Mouse (Mus musculus): Measurements from ENCODE around the gene Foxp2. TPM values are rescaled to one million over a fixed set of nuclear protein-coding genes. Genes with fewer than 3 reads are reported as not detected.

Gene Foxp2
- polyA plus RNA-seq, 1 experiment, result 5.1 TPM

GRCm38 (mm10) chr6:15321551-15321974 is 420.4 kb downstream of the Foxp2 start:
- TF ChIP-seq CTCF (IDR thresholded peaks at IDR 0.05; ENCODE audit: borderline replicate concordance, insufficient read depth, low read depth, low read length) (no peak), POLR2A (IDR thresholded peaks at IDR 0.05; ENCODE audit: borderline replicate concordance, insufficient read depth, low read length) (no peak)
- no peaks in the 10 kb centered on the region for H3K4me1 ChIP-seq (ENCODE audit: control insufficient read depth, insufficient read depth, low read length)
- 30% methylated on average over 2 of the region's 2 CpGs for WGBS
- H3K4me3 ChIP-seq (replicated peaks; ENCODE audit: insufficient read depth, low read depth, low read length), result no peak overlapping the region
- DNase-seq, result no peak
- no peak overlapping the region for H3K27ac ChIP-seq (ENCODE audit: insufficient read depth, low read length)
- H3K27me3 ChIP-seq (ENCODE audit: control insufficient read depth, insufficient read depth, low read length), result no peaks in the 10 kb centered on the region

- TF ChIP-seq POLR2A (IDR thresholded peaks at IDR 0.05; ENCODE audit: borderline replicate concordance, insufficient read depth, low read length), result no peak
- TF ChIP-seq CTCF (IDR thresholded peaks at IDR 0.05; ENCODE audit: borderline replicate concordance, insufficient read depth, low read depth, low read length), result no peak
- H3K4me3 ChIP-seq (replicated peaks; ENCODE audit: insufficient read depth, low read depth, low read length), result no peak overlapping the region
- no peaks in the 10 kb centered on the region for H3K27me3 ChIP-seq (ENCODE audit: control insufficient read depth, insufficient read depth, low read length)
- no peak overlapping the region for H3K27ac ChIP-seq (ENCODE audit: insufficient read depth, low read length)
- H3K4me1 ChIP-seq (ENCODE audit: control insufficient read depth, insufficient read depth, low read length), result no peaks in the 10 kb centered on the region
- DNase-seq, result no peak
Observed at GRCm38 (mm10) chr6:15323099-15323498, 421.9 kb downstream of the Foxp2 start.

GRCm38 (mm10) chr6:15347705-15348104 is 446.6 kb downstream of the Foxp2 start:
- Histone ChIP-seq H3K27ac (ENCODE audit: insufficient read depth, low read length) (no peak overlapping the region), H3K27me3 (ENCODE audit: control insufficient read depth, insufficient read depth, low read length) (no peaks in the 10 kb centered on the region), H3K4me3 (replicated peaks; ENCODE audit: insufficient read depth, low read depth, low read length) (no peak overlapping the region), H3K4me1 (ENCODE audit: control insufficient read depth, insufficient read depth, low read length) (no peaks in the 10 kb centered on the region)
- no peak for DNase-seq
- no peak for TF ChIP-seq CTCF (IDR thresholded peaks at IDR 0.05; ENCODE audit: borderline replicate concordance, insufficient read depth, low read depth, low read length)
- 16% methylated on average over 3 of the region's 3 CpGs for WGBS

DNA sequence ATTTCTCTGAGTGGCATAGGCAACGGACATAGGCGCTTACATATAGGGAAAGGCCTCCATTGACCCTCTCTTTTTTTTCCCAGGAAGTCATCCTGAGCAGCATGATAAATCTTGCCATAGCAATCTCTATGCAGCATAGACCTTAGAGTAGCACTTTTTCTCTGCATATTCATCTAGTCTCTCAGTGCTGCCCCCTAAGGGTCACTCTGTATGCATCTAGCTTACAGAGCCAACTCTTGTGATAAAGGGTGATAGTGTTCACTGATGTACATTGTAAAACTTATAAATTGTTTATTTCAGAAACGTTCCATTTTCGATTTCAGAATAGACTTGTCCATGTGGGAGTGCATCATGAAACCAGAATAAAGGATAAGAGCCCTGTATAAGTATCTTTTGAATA is 454.7 kb downstream of the Foxp2 start:
- WGBS, result 85% methylated on average over 4 of the region's 4 CpGs
- no peak overlapping the region for H3K27ac ChIP-seq (ENCODE audit: insufficient read depth, low read length)
- no peak for TF ChIP-seq CTCF (IDR thresholded peaks at IDR 0.05; ENCODE audit: borderline replicate concordance, insufficient read depth, low read depth, low read length)
- no peak for TF ChIP-seq POLR2A (IDR thresholded peaks at IDR 0.05; ENCODE audit: borderline replicate concordance, insufficient read depth, low read length)
- no peak for DNase-seq
- H3K4me3 ChIP-seq (replicated peaks; ENCODE audit: insufficient read depth, low read depth, low read length), result no peak overlapping the region
- H3K27me3 ChIP-seq (ENCODE audit: control insufficient read depth, insufficient read depth, low read length), result no peaks in the 10 kb centered on the region
- no peaks in the 10 kb centered on the region for H3K4me1 ChIP-seq (ENCODE audit: control insufficient read depth, insufficient read depth, low read length)

DNA sequence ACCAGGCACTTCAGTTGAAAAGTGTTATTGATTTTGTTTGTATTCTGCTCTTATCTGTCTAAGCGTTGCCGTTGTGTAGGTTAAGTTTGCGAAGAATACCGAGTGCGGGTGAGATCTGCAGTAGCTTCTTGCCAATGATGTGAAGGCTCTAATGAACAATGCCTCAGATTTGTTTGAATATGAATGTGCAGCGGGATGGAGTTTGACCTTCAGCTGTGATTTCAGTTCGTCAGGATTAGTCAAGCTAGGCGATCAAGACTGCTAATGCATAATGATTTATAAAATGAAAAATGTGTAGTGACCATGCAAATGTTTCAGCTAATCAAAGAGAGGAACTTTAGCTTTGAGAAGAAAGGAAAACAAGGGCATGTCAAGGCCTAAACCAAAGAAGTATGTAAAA is 469.1 kb downstream of the Foxp2 start:
- 40% methylated on average over 8 of the region's 8 CpGs for WGBS
- Histone ChIP-seq H3K27ac (ENCODE audit: insufficient read depth, low read length) (no peak overlapping the region), H3K4me1 (ENCODE audit: control insufficient read depth, insufficient read depth, low read length) (no peaks in the 10 kb centered on the region), H3K27me3 (ENCODE audit: control insufficient read depth, insufficient read depth, low read length) (no peaks in the 10 kb centered on the region), H3K4me3 (replicated peaks; ENCODE audit: insufficient read depth, low read depth, low read length) (no peak overlapping the region)
- TF ChIP-seq CTCF (IDR thresholded peaks at IDR 0.05; ENCODE audit: borderline replicate concordance, insufficient read depth, low read depth, low read length), result no peak
- TF ChIP-seq POLR2A (IDR thresholded peaks at IDR 0.05; ENCODE audit: borderline replicate concordance, insufficient read depth, low read length), result no peak
- no peak for DNase-seq

DNA sequence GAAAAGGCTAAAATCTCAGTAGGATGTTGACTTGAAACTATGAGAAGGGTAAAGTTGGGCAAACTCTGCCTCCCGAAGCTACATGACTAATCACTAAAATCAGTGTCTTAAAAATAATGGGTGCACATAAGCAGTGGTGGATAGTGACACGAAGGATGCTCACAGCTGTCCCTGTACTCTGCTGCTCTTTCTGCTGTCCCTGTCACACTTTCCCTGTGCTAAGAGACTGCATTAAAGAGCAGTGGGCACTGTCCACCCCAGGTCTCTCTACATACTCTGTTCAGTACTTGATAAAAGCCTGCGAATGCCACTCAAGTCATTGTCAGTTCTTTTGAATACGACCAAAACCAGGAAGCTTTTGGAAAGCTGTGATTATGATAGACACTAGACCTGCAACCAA is 469.7 kb downstream of the Foxp2 start:
- Histone ChIP-seq H3K4me1 (ENCODE audit: control insufficient read depth, insufficient read depth, low read length) (no peaks in the 10 kb centered on the region), H3K27ac (ENCODE audit: insufficient read depth, low read length) (no peak overlapping the region), H3K27me3 (ENCODE audit: control insufficient read depth, insufficient read depth, low read length) (no peaks in the 10 kb centered on the region), H3K4me3 (replicated peaks; ENCODE audit: insufficient read depth, low read depth, low read length) (no peak overlapping the region)
- 67% methylated on average over 4 of the region's 4 CpGs for WGBS
- no peak for DNase-seq
- TF ChIP-seq CTCF (IDR thresholded peaks at IDR 0.05; ENCODE audit: borderline replicate concordance, insufficient read depth, low read depth, low read length), result no peak

DNA sequence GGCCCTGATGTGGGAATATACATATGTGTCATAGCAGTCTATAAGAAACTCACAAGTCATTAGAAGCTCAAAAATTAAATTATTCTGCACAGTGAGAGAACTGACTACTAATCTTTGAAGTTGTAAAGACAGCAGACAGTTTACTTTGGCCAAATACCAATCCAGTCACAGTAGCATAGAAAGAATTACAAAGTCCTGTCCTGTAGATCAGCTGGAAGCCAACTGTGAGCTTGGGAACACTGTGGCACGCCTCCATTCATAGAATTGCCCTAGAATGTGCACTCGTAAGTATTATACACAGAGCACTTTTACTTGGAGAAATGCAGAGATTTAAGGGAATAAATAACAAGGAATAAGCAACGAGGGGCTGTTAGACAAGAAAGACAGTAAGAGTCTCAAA is 472.5 kb downstream of the Foxp2 start:
- no peaks in the 10 kb centered on the region for H3K27me3 ChIP-seq (ENCODE audit: control insufficient read depth, insufficient read depth, low read length)
- WGBS, result 28% methylated on average over 3 of the region's 3 CpGs
- no peaks in the 10 kb centered on the region for H3K4me1 ChIP-seq (ENCODE audit: control insufficient read depth, insufficient read depth, low read length)
- DNase-seq, result no peak
- no peak overlapping the region for H3K27ac ChIP-seq (ENCODE audit: insufficient read depth, low read length)
- TF ChIP-seq POLR2A (IDR thresholded peaks at IDR 0.05; ENCODE audit: borderline replicate concordance, insufficient read depth, low read length), result no peak
- no peak for TF ChIP-seq CTCF (IDR thresholded peaks at IDR 0.05; ENCODE audit: borderline replicate concordance, insufficient read depth, low read depth, low read length)
- no peak overlapping the region for H3K4me3 ChIP-seq (replicated peaks; ENCODE audit: insufficient read depth, low read depth, low read length)

DNA sequence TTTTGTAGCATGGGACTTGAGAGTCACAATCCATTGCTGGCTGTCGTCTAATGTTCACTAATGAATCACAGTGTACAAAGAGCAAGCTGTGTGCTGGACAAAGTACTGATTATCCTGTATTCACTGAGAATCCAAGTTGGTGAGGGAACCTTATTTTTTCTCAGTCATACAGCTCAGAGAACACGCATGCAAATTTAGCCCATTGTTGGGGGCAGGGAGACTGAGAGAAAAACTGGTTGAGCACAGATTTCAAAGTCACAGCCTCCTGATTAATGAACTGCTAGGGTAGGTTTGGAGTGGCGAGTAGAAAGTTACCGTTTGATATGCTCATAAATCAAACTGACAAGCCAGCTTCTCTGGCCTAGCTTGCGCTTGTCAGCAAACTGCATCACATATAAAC is 477.1 kb downstream of the Foxp2 start:
- Histone ChIP-seq H3K4me1 (ENCODE audit: control insufficient read depth, insufficient read depth, low read length) (no peaks in the 10 kb centered on the region), H3K27me3 (ENCODE audit: control insufficient read depth, insufficient read depth, low read length) (no peaks in the 10 kb centered on the region), H3K4me3 (replicated peaks; ENCODE audit: insufficient read depth, low read depth, low read length) (no peak overlapping the region), H3K27ac (ENCODE audit: insufficient read depth, low read length) (no peak overlapping the region)
- no peak for DNase-seq
- 48% methylated on average over 5 of the region's 5 CpGs for WGBS
- TF ChIP-seq POLR2A (IDR thresholded peaks at IDR 0.05; ENCODE audit: borderline replicate concordance, insufficient read depth, low read length) (no peak), CTCF (IDR thresholded peaks at IDR 0.05; ENCODE audit: borderline replicate concordance, insufficient read depth, low read depth, low read length) (no peak)

DNA sequence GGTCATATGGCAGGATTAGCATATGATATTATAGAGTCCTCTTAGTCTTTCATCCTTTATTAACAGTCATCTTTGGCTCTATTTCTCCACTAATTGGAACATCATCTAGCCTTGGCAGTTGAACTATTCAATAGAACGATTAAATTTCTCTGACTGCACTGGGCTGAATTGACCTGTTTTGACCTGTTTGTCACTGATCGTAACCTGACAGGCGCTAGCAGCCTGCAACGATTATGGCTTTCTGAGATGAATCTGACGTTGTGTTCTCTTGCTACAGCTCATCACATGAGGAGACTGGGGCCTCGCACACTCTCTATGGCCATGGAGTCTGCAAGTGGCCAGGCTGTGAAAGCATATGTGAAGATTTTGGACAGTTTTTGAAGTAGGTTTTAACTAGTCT is 495.3 kb downstream of the Foxp2 start:
- DNase-seq, result no peak
- Histone ChIP-seq H3K27me3 (ENCODE audit: control insufficient read depth, insufficient read depth, low read length) (no peaks in the 10 kb centered on the region), H3K4me3 (replicated peaks; ENCODE audit: insufficient read depth, low read depth, low read length) (no peak overlapping the region), H3K4me1 (ENCODE audit: control insufficient read depth, insufficient read depth, low read length) (no peaks in the 10 kb centered on the region), H3K27ac (ENCODE audit: insufficient read depth, low read length) (no peak overlapping the region)
- no peak for TF ChIP-seq POLR2A (IDR thresholded peaks at IDR 0.05; ENCODE audit: borderline replicate concordance, insufficient read depth, low read length)
- no peak for TF ChIP-seq CTCF (IDR thresholded peaks at IDR 0.05; ENCODE audit: borderline replicate concordance, insufficient read depth, low read depth, low read length)
- WGBS, result 44% methylated on average over 6 of the region's 6 CpGs

All from cerebellum, adult 2 months (tissue).